Mouse (Mus musculus) cerebellum, postnatal 36 days (tissue): ENCODE data around the gene Mef2c.
A peak's percentile ranks its signal among the peaks of the same experiment; 100 is the strongest.

Experiments
- DNase-seq, 2 experiments: peaks; one replicate each; pipeline ENCODE4 v3.0.0; 2021 to 2022; ENCODE audit warnings: mixed read lengths in 2 of 2

Mef2c gene

GRCm38 (mm10) chr13:83615875-83616274 is 112.0 kb downstream of the Mef2c start:
- DNase-seq = no peak

GRCm38 (mm10) chr13:83624651-83625050 is 120.8 kb downstream of the Mef2c start:
- no peak for DNase-seq

- no peak for DNase-seq
These were observed 123.6 kb downstream of the Mef2c start for GRCm38 (mm10) chr13:83627429-83627828.

GRCm38 (mm10) chr13:83628139-83628538 is 124.3 kb downstream of the Mef2c start:
- no peak for DNase-seq

DNA sequence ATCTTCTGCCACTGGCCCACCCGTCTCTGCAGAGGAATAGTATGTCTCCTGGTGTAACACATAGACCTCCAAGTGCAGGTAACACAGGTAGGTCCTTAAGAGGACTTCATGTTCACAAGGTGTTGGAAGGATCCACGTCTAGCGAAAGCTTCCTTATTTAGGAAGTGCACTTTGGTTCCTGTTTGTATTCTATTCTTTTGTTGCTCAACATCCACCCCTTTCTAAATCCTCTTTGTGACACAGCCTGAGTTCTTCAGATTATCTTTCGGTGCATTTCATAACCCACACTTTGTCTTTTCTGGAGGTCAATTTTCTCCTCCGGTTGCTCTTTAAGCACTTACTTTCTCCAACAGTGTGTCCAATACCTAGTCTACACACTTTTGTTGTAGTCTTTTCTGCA is 129.3 kb downstream of the Mef2c start:
- no peak for DNase-seq

DNA sequence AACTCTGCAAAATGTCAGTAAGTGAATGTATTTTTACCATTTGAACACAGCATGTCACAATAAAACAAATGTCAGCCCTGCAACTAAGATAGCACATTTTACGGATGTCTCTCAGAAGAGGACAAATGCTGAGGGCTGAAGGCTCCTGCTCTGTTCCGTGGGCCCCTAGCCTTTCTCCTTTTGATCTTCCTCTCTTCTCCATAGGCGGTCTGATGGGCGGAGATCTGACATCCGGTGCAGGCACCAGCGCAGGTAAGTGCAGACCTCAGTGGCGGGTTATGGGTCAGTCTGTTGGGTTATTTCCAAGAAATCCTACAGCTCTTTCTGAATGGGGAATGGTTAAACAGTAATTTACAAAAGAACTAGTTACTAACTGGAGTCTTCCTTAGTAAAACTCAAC is 131.4 kb downstream of the Mef2c start:
- DNase-seq = no peak

DNA sequence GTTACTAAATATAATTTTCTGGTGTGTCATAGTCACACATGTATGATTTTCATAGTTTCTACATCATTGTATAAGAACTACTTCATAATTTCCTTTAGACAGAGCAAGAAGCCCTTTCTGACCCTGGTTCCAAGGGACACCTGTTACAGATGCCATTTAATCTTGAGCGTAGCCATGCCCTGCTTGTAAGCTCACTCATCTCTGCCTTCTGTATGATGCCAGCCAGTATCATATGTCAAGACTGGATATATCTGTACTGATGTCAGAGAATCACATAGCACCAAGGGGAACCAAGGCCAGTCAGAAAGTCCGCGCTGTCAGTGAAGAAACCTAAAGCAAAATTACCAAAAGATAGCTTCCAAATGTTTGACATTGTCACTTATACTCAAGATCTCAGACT is 133.8 kb downstream of the Mef2c start:
- DNase-seq = no peak

DNA sequence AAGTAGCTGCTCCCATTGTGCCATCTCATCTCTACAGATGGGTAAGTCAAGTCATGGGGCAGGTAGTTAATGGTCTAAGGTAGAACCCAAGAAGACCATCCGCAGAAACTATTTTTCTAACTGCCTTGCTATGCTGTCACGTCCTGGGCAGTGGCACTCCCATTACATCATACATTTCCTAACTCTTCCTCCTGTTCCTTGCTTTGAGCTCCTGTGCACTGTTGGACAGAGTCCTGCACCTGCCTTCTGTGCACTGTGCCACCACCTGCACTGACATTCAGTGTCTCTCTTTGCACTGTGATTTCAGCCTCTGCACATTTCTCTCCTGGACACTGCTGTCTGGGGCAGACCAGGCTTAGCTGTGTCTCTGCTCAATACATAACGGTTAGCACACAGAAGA is 134.9 kb downstream of the Mef2c start:
- DNase-seq = no peak

DNA sequence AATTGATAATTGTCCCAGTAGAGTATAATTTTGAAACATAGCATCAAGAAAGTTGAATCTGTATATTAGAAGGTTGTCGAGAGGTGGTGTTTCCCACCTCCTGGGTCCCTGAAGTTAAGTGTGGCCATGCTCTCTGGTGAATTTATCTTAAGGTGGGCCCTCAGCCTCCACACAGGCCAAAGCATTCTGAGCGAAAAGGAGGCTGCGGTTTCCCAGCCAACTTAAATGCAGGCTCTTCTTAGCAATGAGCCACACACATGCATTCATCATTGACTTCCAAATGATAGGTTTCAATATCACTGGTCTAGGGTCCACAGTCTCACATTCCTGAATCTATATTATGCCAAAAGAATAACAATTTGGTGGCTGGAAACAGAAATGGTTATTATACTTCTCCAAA is 145.2 kb downstream of the Mef2c start:
- DNase-seq = no peak

GRCm38 (mm10) chr13:83649795-83650476 is 146.1 kb downstream of the Mef2c start:
- no peak for DNase-seq

- no peak for DNase-seq
These were observed 147.0 kb downstream of the Mef2c start for GRCm38 (mm10) chr13:83650807-83651206.

- DNase-seq = no peak
These were observed 148.2 kb downstream of the Mef2c start for GRCm38 (mm10) chr13:83651941-83652548.

DNA sequence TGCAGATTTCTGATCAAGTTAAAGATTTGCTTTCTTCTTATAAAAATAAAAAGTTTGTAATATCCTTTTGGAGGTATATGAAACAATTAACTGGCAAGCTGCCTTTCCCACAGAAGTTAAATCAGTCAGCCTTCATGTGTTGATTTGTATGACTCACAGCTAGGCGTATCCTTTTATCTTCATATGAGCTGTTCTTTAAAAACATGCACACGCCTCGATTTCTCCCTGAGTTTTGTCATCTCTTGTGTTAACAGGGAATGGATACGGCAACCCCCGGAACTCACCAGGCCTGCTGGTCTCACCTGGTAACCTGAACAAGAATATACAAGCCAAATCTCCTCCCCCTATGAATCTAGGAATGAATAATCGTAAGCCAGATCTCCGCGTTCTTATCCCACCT is 148.7 kb downstream of the Mef2c start:
- DNase-seq = no peak

- peak; percentile 86 to 90 for DNase-seq
These were observed 151.3 kb downstream of the Mef2c start for GRCm38 (mm10) chr13:83654889-83655769.

GRCm38 (mm10) chr13:83656094-83656493 is 152.3 kb downstream of the Mef2c start:
- no peak for DNase-seq

DNA sequence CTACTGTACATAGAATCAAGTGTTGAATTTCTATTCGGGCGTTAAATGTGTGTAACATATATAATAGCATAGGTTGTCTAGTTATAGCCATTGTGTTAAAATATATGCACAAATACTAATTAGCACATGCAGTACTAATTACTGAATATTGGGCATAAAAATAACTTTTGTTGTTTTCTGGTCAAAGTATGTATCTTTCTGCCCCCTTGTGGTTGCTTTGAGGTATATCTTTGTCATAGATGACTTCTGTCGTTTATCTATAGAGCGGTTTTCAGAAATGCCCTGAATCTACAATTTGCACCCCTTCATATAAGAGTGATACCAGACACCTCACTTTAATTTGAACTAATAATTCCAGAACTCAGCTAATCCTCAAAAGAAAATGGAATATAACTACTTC is 152.9 kb downstream of the Mef2c start:
- DNase-seq = no peak

DNA sequence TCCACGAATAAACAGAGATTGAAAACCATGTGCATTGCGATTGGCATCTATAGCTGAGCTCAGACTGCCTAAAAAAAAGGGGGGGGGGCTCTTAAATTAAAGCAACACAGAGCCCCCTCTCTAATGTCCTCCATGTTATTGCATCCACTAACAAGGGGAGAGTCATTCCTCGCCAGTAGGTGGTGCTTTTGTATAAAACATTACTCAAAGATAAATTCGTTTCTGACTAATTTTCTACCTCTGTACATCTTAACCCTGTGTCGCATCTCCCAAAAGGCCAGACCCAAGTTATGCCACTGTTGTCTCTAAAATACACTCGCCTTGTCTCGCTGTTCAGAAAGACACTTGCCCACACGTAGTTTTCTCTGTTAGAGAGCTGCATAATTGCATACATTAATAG is 156.9 kb downstream of the Mef2c start:
- DNase-seq = peak; percentile 26 to 57

GRCm38 (mm10) chr13:83661166-83661565 is 157.3 kb downstream of the Mef2c start:
- no peak for DNase-seq

DNA sequence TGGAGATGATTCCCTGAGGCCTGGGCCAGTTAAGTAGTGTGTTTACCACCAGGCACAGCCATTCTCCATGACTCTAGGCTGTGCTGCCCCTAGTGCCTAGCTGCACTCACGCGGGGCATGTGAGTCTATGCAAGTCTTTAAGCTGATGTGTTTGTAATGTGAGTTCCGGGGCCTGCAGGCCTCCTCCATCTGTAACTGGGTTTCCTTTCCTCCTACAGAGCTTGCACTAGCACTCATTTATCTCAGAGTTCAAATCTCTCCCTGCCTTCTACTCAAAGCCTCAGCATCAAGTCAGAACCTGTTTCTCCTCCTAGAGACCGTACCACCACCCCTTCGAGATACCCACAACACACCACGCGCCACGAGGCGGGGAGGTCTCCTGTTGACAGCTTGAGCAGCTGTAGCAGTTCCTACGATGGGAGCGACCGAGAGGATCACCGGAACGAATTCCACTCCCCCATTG is 158.3 kb downstream of the Mef2c start:
- peak; percentile 22 to 31 for DNase-seq

GRCm38 (mm10) chr13:83666179-83666578 is 162.3 kb downstream of the Mef2c start:
- no peak for DNase-seq

- no peak for DNase-seq
These were observed 163.2 kb downstream of the Mef2c start for GRCm38 (mm10) chr13:83667051-83667450.

DNA sequence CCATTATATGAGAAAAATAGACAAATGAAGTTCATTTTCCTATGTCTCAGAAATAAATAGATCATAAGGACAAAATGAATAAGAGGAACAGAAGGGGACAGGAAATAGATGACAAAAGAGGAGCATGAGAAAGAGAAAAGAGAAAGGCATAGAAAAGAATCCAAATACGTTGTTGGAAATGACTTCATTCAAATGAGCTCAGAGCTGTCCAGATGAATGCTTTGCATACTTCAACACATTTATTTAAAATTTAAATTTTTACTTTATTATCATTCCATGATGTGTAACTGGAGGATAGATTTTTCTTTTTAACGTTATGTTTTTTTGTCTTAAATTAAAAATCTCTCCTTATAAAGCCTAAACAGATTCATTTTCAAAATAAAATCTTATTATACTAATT is 203.8 kb downstream of the Mef2c start:
- no peak for DNase-seq

- DNase-seq = peak; percentile 16 to 40
These were observed 209.0 kb downstream of the Mef2c start for GRCm38 (mm10) chr13:83712778-83713380.
